Mouse (Mus musculus) thymus, adult 2 months (tissue): ENCODE measurements around the gene Ier2. TPM values are rescaled to one million over a fixed set of nuclear protein-coding genes. Genes with fewer than 3 reads are reported as not detected.

Experiments
- DNase-seq: peaks from one replicate; pipeline ENCODE4 v3.0.0; 2021
- H3K27ac ChIP-seq: fragments of 200-500 bp; 2 replicates; pipeline ENCODE4 v1.5.1; 2012; ENCODE audit warnings: low read length, control low read depth; ENCODE audit not compliant: control insufficient read depth, insufficient read depth
- H3K27me3 ChIP-seq: fragments of 200-500 bp; 2 replicates; pipeline ENCODE4 v1.6.1; 2012; ENCODE audit warnings: mild to moderate bottlenecking, low read length, moderate library complexity, mixed read lengths; ENCODE audit not compliant: control insufficient read depth, insufficient read depth
- H3K36me3 ChIP-seq: fragments of 200-500 bp; 2 replicates; pipeline ENCODE4 v1.6.1; 2012; ENCODE audit warnings: mild to moderate bottlenecking, low read length, moderate library complexity; ENCODE audit not compliant: control insufficient read depth, insufficient read depth
- H3K4me1 ChIP-seq: fragments of 200-500 bp; replicated peaks from 2 replicates; pipeline ENCODE4 v1.6.1; 2012; ENCODE audit warnings: low read length; ENCODE audit not compliant: control insufficient read depth, insufficient read depth
- H3K4me3 ChIP-seq: fragments of 200-500 bp; 2 replicates; pipeline ENCODE4 v1.5.1; 2012; ENCODE audit warnings: mild to moderate bottlenecking, low read length, control low read depth, moderate library complexity; ENCODE audit not compliant: control insufficient read depth, insufficient read depth
- CTCF ChIP-seq: fragments of 200-500 bp; IDR thresholded peaks from 2 replicates; pipeline ENCODE4 v1.5.1; 2012; ENCODE audit warnings: mild to moderate bottlenecking, control low read depth, low read length, moderate library complexity, borderline replicate concordance; ENCODE audit not compliant: control insufficient read depth, poor library complexity, insufficient read depth; ENCODE audit errors: extremely low read depth
- POLR2A ChIP-seq: fragments of 200-500 bp; IDR thresholded peaks from 2 replicates; pipeline ENCODE4 v1.6.1; 2012; ENCODE audit warnings: mild to moderate bottlenecking, low read length, control low read depth, moderate library complexity; ENCODE audit not compliant: control insufficient read depth, poor library complexity, insufficient read depth; ENCODE audit errors: extremely low read depth
- WGBS: fragments of 180-500 bp; shearing (Covaris S2); methylation state at CpG from one replicate; pipeline ENCODE4 v1.1.7; 2018; 5-methylcytosine and 5-hydroxymethylcytosine counted together
- polyA plus RNA-seq: library from polyadenylated mRNA; depleted of rRNA; stranded (reverse); fragments of >200 nt; gene quantifications from 2 replicates; pipeline ENCODE4 v1.2.3, GENCODE M21; 2012

The Ier2 gene
- polyA plus RNA-seq, 1 experiment = 29.2 TPM

- Histone ChIP-seq H3K4me3 (peak overlapping the region; percentile 76), H3K36me3 (no peaks in the 10 kb centered on the region), H3K27me3 (no peaks in the 10 kb centered on the region), H3K4me1 (peaks cover 31% of the 10 kb centered on the region), H3K27ac (peak overlapping the region; percentile 91)
- TF ChIP-seq CTCF (no peak), POLR2A (no peak)
- DNase-seq = peak; percentile 74
- 1% methylated on average over 24 of the region's 24 CpGs for WGBS
Observed at GRCm38 (mm10) chr8:84661458-84661871, 1.2 kb downstream of the Ier2 start.

- peaks cover 36% of the 10 kb centered on the region for H3K4me1 ChIP-seq
- H3K36me3 ChIP-seq = no peaks in the 10 kb centered on the region
- WGBS = 1% methylated on average over 20 of the region's 20 CpGs
- no peaks in the 10 kb centered on the region for H3K27me3 ChIP-seq
- TF ChIP-seq POLR2A (no peak), CTCF (no peak)
- DNase-seq = peak; percentile 43
- peak overlapping the region; percentile 76 for H3K4me3 ChIP-seq
- peak overlapping the region; percentile 91 for H3K27ac ChIP-seq
Observed at GRCm38 (mm10) chr8:84660819-84661457, 1.7 kb downstream of the Ier2 start.

DNA sequence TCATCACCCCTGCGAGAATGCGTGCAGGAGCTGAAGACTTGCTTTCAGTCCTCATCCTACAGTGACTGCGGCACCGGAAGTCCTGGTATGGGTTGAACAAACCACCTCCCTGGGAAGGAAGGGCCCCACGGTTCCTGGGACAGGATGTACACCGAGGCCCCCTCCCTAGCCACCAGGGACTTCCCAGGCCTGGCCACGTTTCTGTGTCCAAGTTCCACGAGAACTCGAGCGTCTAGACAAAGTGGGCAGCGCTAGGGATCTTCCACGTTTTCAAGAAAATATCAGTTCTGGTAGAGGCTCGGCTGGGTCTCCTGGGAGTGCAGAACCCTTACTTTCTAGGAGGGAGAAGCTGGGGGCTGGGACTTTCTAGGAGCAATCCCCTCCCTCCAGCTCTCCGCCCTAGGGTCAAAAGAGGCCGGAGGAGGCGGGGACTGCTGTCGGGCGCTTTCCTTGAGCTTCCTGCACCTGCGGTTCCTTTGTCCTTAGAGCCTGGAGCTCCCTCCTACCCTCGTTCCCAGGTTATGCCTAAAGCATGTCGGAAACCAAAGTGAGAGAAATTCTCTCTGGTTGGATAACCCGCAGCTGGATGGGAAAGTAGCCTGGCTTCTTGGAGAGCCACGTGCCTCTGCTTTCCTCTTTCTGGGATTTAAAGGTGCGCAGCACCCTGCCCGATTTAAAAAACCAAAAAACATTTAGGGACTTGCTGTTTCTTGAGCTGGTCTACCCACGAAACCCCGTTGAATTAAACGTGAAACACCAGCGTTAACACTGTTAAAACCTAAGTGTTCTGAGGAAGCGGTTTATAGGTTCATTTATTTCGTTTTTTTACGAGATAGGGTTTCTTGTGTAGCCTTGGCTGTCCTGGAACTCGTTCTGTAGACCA is 2.5 kb downstream of the Ier2 start:
- peaks cover 38% of the 10 kb centered on the region for H3K4me1 ChIP-seq

GRCm38 (mm10) chr8:84658951-84659350 is 3.7 kb downstream of the Ier2 start:
- WGBS = 48% methylated on average over 1 of the region's 1 CpGs

More for the DNA sequence above, 2.5 kb downstream of the Ier2 start:
- peak overlapping the region; percentile 91 for H3K27ac ChIP-seq
- no peaks in the 10 kb centered on the region for H3K27me3 ChIP-seq
- TF ChIP-seq CTCF (no peak), POLR2A (no peak)
- peak; percentile 83 for DNase-seq
- 2% methylated on average over 33 of the region's 33 CpGs for whole genome bisulfite sequencing
- H3K36me3 ChIP-seq = no peaks in the 10 kb centered on the region
- H3K4me3 ChIP-seq = peak overlapping the region; percentile 41

DNA sequence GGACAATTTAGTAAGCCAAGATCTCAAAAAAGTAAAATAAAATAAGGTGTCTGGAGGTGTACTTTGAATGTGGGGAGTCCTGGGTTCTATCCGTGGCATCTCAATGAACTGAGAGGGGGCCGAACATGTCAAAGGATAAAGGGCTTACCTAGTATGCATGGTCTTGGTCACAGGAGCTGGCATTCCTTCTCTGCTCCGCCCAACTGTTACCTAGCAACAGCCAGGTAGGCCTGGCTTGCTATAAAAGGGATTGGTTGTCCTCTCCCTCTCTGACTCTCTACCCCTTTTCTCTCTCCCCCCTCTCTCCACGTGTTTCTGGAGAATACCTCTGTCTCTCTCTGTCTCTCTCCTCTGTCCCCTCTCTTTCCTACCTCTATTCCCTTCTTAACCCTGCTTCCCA is 5.0 kb downstream of the Ier2 start:
- WGBS = 86% methylated on average over 4 of the region's 4 CpGs
- Histone ChIP-seq H3K27ac (no peak overlapping the region), H3K36me3 (no peaks in the 10 kb centered on the region), H3K4me1 (peaks cover 29% of the 10 kb centered on the region), H3K4me3 (no peak overlapping the region), H3K27me3 (no peaks in the 10 kb centered on the region)
- no peak for DNase-seq
- TF ChIP-seq POLR2A (no peak), CTCF (no peak)

More at GRCm38 (mm10) chr8:84658951-84659350, 3.7 kb downstream of the Ier2 start:
- Histone ChIP-seq H3K27ac (no peak overlapping the region), H3K4me3 (no peak overlapping the region), H3K27me3 (no peaks in the 10 kb centered on the region), H3K4me1 (peaks cover 36% of the 10 kb centered on the region), H3K36me3 (no peaks in the 10 kb centered on the region)
- TF ChIP-seq CTCF (no peak), POLR2A (no peak)
- no peak for DNase-seq

DNA sequence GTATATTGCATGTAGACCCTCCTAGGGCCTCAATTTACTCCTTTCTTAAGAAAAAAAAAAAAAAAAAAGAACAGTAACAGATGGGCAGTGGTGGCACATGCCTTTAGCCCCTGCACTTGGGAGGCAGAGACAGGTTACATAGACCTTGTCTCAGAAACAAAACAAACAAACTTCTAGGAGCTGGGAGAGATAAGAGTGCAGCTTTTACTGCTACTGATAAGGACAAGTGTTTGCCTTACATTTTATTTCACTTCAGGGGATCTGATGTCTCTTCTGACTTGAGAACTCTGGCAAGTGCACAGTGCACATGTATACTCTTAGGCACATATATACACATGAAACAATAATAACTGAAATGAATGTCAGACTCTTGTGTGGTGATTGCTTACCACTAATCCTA is 5.4 kb downstream of the Ier2 start:
- H3K27me3 ChIP-seq = no peaks in the 10 kb centered on the region
- TF ChIP-seq CTCF = no peak
- TF ChIP-seq POLR2A = no peak
- peaks cover 29% of the 10 kb centered on the region for H3K4me1 ChIP-seq
- H3K4me3 ChIP-seq = no peak overlapping the region
- DNase-seq = no peak
- no peaks in the 10 kb centered on the region for H3K36me3 ChIP-seq
- H3K27ac ChIP-seq = peak overlapping the region; percentile 21; the same call in 1 of the 2 replicates
